Mouse (Mus musculus) thymus, adult 18-20 months (tissue): Measurements from ENCODE around the gene Igf2bp2.

ENCODE experiments used
- DNase-seq, 2 experiments: peaks; one replicate each; pipeline ENCODE4 v3.0.0; 2022; ENCODE audit warnings: mixed read lengths in 2 of 2

The Igf2bp2 gene

DNA sequence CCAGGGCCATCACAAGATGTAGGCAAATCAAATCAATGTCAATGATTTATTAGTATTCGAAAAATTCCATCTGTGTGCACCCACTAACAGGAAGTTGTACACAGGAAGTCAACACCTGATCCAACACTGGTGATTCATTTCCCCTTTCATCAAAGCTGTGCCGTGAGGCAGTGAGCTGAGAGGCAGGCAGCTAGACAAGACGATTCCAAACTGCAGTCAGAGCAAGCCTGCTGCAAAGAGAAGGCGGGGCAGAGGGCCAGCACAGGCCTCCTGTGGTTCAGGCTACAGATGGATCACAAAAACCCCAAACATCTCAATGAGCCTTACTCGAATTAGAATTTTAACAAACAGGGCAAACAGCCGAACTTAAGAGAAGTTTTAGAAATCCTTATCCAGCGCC is 65.4 kb downstream of the Igf2bp2 start:
- no peak for DNase-seq

DNA sequence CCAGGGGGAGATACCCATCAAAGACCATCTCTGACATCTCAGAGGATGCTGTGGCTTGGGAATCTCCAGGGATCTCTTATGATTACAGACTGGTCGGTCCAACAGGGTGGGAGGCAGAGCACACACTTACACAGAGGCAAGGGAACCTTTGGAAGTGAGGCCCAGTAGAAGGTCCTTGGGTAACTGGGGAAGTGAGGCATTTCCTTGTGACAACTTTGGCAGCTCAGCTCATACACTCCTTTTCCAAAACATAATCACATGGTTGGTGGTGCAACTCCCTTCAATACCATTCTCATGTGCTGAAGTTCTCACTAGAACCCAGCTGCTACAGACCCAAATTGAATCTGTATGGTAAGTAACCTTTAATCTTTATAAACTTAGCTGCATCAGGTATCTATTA is 67.3 kb downstream of the Igf2bp2 start:
- DNase-seq, result no peak

DNA sequence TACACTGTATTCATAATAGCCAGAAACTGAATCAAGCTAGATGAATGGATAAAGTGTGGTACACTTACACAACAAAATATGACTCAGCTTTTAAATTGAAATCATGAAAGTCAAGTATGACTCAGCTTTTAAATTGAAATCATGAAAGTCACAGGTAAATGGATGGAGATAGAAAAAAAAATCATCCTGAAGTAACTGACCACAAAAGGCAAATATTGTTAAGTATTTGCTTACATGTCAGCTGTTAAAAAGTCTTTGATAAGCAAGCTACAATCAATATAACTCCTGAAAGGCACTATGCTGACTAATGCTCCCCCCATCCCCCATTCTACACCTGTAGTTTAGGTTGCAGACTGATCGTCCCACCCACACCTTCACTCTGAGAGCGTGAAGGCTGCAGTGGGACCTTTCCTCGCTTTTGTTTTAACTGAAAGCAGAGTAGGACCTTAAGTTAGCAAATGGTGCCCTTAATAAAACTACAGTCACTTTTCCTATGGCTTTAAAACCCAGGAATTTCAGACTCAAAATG is 71.8 kb downstream of the Igf2bp2 start:
- DNase-seq, result no peak

DNA sequence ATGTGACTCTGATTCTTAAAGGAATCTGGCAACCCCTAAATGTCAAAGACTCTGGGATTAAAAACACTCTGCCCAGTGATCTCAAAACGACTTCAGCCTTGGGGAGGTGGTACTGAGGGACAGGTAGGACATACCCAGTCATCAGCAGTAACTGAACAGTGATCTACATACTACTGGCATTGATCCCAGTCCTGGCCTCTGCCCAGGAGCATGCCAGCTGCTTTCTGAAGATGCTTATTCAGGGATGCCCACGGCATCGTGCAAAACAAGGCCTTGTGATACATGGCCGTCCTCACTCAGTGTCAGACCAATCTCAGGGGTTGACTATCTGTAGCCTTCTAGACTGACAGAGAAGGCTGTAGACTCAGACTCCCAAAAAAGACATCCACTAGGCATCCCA is 77.7 kb downstream of the Igf2bp2 start:
- DNase-seq, result no peak

DNA sequence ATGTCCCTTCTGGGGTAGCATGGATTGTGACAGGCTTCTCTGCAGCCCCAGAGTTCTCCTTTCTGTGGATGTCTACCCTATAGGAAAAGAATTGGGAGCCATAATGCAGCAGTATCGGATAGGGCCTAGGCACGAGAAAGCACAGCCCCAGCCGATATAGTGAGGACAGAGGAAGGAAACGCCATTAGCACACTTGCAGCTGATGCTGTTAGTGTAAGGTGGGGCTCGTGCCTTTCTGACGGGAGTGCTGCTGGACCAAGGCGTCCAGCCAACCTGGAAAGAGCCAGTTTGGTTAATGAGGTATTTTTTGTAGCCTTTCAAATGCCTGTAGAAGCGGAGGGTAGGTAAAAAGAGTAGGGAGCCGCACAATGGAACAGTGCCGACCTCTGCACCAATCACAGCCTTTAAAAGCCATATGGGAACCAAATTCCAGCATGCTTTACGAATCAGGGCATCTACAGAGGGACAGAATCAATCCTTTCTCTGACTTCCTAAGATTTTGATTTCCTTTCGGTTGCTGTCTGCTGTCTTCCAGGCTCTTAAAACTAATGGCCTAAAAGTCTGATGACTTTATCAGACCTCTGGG is 82.9 kb downstream of the Igf2bp2 start:
- no peak for DNase-seq

DNA sequence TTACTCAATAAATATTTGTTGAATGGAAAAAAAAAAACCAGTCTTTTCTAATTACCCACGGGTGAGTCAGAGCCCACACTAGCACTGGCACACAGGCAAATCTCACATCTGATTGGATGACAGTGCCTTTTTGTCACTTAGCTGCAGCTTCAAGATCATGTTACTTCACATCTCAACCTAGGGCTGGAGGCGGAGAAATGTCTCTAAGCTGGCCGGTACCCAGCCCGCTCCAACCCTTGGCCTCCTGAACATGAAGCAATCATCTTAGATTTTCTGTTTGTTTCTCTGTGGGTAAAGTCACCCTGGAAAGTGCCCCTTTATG is 86.5 kb downstream of the Igf2bp2 start:
- DNase-seq, result no peak

DNA sequence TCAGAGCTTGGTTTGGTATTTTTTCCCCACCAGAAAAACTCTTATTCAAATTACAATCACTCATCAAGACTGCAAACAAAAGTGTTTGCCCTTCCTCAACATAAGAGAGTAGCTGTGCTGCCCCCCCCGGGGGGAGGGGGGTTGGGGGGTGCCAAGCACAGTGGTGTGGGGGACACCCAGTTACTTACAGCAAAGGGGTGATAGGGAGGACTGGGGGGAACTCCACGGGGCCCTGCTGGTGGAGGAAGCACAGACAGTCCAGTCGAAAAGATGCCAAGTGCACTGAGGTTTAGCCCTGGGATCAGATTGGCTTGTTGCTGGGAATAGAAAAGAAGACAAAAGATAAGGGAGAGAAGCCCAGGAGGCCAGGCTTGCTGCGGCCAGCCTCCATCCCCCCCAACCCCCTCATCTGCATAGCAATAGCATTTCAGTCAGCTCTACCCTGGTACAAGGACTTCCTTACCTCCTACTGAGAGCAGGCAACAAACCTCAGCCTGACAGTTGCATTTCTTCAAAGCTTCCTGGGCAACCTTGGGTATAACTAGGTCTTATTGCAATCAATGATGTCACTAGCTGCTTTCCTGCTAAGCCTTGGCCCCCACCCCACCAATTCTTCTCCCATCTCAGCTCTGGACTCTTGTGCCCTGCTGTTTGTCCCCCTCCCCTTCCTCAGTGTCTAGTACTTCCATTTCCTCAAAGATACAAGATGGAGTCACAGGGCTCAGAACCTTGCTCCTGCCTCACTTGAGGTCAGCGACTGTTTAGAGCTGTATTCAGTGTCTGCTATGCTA is 87.1 kb downstream of the Igf2bp2 start:
- no peak for DNase-seq

DNA sequence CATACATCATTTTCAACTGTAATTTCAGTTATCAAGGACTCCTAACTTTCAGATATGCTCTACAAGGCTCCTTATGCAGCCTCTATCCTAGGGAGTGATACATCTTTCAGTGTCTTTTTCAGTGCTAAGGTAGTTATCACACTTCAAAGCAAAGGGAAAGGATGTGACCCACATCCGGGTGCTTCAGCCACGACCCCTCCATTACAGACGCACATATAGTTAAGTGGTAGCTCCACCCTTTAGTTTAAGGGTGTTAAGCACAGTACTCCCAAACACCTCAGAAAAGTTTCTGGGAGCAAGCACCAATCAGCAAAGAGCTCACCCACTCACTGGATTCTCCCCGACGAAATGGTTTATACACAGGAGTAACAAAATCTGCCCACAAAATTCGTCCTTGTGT is 88.0 kb downstream of the Igf2bp2 start:
- DNase-seq, result no peak

DNA sequence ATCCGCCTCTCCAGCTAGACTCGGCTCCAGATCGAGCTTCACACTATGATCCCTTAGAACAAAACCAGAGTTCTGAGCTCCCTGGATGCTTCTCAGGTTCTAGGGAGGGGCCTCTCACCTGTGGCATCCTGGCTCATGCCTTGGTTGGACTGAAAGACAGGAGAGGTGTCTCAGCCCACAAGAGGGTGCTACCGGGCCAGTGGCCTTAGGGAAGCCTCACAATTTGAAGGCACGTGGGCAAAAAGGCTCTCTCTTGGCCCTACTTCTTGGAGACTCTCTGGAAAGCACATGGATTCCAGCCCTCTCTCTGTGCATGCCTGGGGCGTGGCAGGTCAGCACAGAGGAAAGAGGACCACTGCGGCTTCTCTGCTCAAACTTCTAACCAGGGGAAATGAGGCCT is 91.7 kb downstream of the Igf2bp2 start:
- no peak for DNase-seq

DNA sequence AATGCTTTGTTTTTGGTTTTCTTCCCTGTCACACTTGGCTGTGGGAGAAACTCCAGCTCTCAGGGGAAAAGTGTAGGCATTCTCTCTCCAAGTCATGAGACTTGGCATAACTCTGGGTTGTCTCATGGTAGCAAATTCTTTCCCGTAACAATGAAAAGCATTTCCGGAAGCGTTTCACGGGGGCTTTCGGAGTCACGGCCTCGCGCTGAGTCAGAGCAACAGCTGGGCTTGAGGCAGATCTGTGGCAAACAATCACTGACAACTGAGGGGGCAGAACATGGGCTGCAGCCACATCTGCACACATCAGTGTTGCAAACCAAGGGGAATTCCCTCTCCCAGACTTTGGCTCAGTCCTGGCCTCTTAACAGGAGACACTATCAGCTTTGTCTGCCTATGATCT is 95.7 kb downstream of the Igf2bp2 start:
- peak in 1 of 2 experiments; percentile 46 for DNase-seq

DNA sequence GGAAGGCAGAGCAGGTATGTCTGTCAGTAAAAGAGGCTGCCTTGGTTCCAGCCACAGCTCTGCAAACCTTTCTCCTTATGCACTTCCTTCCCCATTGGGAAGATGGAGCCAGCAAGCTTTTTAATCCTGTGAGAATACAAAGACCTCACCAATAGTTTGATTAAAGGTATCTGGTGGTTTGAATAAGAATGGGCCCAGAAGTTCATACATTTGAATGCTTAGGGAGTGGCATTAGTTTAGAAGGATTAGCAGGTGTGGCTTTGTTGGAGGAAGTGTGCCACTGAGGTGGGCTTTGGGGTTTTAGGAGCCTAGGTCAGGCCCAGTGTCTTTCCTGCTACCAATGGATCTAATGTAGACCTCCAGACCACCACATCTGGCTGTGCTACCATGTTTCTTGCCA is 97.6 kb downstream of the Igf2bp2 start:
- no peak for DNase-seq

DNA sequence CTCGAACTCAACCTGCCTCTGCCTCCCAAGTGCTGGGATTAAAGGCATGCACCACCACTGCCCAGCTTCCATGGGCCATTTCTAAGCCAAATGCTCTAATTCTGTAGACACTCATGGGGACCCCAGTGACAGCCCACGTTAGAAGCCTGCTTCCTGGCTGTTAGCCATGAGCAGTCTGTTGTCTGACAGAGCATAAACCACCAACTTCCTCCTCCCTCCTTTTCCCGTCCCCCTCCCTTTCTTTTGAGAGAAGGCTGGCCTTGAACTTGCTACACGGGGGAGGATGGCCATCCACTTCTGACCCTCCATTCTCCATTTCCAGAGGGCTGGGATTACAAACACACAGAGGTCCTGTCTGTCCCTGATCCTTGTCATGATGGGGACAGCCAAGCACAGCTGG is 100.8 kb downstream of the Igf2bp2 start:
- DNase-seq, result peak in 1 of 2 experiments; percentile 52

DNA sequence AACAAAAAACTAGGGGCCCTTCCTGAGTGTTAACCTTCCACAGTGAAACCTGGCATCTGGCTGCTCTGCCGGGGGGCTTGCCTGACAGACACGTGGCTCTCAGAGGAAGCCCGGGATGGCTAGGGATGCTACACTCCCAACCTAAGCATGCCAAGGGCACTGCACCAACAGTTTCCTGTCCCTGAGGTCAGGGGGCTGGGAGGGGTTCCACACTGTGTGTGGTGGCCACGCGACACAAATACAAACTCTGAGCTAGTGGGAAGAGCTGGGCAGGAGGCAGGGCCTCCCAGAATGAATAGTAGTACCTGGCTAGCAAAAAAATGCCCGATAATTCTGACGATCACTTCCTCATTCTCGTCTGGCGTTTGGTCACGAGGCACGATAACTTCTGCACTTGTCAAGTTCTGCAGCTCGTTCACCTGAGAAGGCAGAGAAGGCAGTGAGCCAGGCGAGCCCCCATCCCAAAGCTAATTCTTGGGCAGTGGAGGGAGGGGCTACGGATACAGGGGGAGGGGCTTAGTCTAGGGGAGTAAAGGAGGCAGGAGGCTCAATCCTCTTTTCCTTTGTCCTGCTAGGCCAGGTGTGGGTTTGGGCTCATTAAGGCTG is 101.4 kb downstream of the Igf2bp2 start:
- DNase-seq, result no peak

DNA sequence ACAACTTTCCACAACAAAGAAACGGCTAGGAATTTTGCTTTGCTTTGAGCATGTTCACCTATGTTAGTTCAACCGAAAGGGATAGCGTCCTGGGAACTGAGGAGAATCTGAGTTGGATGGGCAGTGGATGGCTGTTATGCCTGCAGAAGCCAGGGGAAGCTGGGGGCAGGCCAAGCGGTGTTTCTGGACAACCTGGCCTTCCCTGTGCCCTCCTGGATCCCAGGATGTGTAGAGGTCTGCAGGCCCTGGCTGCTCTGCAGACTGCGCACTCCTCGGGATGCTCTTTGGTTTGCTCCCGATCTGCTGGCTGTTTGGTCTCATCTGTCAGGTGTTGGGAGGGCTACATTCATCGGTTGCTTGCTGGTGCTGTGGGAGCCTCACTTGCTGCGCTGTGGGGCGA is 102.7 kb downstream of the Igf2bp2 start:
- DNase-seq, result no peak

DNA sequence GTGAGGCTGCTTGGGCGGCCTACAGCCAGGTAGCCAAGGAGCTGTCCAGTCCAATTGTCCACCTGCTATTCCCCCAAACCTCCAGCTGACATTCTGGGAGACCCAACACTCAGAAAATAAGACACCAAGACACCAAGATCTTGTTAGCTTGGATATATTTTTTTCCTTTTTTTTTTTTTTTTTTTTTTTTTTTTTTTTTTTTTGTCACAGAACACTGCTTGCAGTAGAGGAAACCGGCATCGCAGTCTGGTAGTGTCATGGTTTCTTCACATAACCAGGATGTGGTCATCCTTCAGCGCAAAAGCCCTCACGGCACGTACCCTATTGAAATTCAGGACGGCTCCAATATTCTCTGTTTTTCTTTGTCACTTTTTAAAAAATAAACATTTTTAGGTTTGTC is 104.2 kb downstream of the Igf2bp2 start:
- no peak for DNase-seq

DNA sequence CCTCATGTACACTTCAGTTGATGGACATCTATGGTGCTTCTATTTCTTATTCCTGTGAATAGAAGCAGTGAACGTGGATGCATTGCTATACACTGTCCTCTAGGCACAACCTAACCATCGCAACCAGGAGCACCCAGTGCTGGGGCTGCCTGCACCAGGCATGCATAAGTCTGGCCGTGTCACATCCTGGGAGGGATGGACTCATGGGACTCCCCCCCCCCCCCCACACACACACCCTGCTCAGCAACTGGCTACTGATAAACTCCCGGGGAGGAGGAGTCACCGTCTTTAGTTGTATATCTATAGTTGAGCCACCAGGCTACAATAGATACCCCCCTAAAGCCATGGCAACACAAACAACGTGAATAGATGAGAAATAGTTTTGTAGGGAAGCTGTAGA is 105.6 kb downstream of the Igf2bp2 start:
- DNase-seq, result no peak

DNA sequence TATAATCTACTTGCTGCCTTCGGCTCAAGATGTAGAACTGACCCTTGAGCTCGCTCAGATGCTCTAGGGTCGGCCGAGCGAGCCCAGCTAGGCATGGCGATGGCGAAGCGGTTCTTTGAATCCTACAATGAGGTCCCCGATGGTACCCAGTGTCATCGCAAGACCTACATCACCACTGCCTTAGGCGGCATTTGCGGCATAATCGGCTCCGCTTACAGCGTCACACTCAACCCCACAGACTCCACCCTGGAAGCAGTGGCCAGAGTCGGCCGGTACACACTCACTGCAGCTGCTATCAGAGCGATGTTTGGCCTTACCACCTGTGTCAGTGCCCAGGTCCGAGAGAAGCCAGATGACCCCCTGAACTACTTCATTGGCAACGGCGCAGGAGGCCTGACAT is 109.7 kb downstream of the Igf2bp2 start:
- DNase-seq, result no peak

DNA sequence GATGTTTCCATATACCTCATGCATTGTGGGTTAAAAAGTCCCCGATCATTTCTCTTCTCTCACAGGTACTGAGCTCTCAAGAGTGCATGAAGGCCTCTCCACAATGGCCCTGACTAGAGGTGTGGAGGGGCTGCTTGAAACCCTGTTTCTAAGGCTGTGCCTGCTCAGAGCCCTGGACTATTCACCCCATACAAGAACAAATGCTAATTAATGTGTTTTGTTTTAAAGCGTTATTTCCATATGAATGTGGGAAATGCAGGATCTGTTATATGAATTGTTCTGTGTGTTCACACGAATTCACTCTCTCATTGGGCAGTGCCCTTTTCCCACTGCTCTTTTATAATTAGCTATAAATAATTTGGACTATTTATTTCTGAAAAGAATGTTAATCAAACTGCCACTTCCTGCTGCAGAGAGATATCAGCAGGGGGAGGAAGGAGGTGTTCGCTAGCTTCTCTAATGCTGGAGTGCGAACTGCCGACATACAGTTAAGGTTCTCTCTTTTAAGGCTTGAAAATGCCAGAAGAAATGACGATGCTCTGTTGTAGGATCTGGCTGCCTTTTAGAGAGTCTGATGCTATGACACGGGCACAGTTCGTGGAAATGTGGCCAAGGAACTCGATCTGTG is 116.2 kb downstream of the Igf2bp2 start:
- DNase-seq, result no peak

DNA sequence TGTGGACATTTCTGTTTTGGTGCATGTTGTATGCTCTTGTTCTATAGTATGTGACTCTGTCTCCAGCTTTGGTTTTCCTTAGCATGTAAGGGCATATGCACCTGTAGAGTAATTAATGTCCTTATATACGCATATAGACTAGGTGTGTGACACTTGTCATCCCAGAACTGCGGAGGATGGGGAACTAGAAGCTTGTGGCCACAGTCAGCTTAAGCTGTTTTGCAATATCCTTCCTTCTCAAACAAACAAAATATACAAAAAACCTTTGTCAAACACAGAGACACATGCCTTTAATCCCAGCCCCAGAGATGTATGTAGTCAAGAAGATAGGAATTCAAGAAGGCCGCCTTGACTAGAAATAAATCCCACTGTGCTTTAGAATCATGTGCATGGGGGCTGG is 117.2 kb downstream of the Igf2bp2 start:
- no peak for DNase-seq

DNA sequence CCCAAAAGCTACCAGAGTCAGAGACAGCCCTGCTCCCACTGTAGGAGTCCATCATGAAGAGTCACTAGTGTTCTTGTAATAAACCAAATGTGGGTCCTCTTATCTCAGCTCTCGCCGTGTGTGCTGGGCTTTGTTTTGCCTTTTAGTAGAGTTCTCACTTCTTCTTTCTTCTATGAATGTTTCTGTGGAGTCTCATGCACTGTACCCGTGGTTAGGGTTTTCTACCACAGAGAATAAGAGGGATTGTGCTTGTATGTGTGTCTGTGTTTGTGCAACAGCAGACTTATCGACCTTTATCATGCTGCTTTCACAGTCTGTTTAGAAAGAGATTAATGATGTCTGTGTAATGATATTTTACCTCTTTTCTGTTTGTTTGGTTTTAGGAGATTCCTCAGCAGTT is 119.3 kb downstream of the Igf2bp2 start:
- DNase-seq, result no peak

DNA sequence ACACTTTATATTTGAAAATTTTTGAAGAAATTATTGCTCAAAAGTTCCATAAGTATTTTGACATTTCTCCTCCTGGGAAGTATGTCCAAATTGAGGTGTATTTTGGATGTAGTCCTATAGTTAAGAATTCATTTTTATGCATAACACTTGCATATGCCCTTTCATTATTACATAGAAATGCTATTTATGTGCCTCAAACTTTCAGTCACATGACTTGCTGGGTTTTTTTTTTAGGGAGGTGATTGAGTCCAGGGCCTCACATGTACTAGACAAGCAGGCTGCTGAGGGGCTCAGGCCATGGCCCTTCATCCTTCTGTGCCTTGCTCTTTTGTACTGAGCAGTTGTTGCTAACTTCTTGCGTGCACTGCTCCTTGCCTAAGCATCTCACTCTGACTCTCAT is 123.1 kb downstream of the Igf2bp2 start:
- DNase-seq, result no peak

DNA sequence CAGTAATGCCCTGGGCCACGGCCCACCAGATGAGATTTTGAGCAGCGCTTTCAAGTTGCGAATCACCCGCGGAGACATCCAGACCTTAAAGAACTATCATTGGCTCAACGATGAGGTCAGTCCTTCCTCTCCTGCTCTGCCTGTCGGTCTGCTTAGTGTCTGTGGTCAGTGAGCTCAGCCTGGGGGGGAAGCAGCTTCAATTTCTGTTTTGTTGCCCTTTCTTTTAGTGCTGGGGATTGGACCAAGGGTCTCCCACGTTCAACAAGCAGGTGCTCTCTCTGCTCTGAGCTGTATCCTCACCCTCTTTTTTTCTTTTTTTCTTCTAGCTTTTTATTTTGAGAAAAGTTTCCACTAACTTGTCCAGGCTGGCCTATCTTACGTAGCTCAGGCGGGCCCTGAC is 124.5 kb downstream of the Igf2bp2 start:
- DNase-seq, result no peak

DNA sequence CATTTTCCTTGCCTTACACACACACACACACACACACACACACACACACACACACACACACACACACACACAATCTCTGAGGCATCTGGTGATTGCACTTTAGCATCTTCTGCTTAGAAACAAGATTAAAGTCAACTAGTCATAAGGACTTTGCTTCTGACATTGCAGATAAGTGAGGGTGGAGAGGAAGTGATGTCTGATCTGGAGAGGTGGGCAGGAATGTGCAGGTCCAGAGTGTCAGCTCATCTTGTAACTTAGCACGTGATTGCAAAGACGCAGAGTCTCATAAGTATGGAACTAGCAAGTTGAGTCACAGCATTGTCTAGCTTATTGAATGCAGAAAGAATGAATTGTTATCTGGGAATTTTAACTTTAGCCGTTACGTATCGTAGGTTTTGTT is 135.6 kb downstream of the Igf2bp2 start:
- DNase-seq, result no peak

DNA sequence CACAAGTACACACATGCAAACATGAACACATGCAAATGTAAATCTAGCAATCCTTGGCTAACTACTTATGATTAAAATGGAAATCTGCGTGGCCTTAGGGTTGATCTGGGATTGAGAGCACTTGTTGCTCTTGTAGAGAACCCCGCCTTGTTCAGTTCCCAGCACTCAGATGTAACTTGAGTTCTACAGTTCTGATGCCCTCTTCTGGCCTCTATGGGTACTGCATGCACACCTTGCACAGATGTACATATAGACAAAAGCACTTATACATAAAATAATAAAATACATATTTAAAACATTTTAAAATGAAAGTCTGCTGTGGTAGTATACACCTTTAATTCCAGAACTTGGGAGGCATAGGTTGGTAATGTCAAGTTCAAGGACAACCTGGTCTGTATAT is 141.0 kb downstream of the Igf2bp2 start:
- DNase-seq, result no peak
